Mouse (Mus musculus): Measurements from ENCODE around the gene Luc7l3. TPM values are rescaled to one million over a fixed set of nuclear protein-coding genes. Genes with fewer than 3 reads are reported as not detected.

Luc7l3 gene
- total and polyA plus RNA-seq, 3 experiments: 38.7 to 260 (median 238) TPM

- Histone ChIP-seq H3K4me1 (ENCODE audit: insufficient read depth, low read depth, low read length) (peaks cover 25% of the 10 kb centered on the region), H3K36me3 (replicated peaks) (no peaks in the 10 kb centered on the region), H3K27me3 (ENCODE audit: insufficient read depth, low read length) (peaks cover 29% of the 10 kb centered on the region), H3K9me3 (replicated peaks) (no peaks in the 10 kb centered on the region; the same call in 1 of the 2 replicates), H3K4me3 (ENCODE audit: low read depth, low read length) (no peak overlapping the region)
- TF ChIP-seq CTCF (IDR thresholded peaks at IDR 0.05; ENCODE audit: low read depth, low read length) (no peak), GATA2 (IDR thresholded peaks at IDR 0.05; ENCODE audit: borderline replicate concordance, low read depth, low read length) (no peak), POLR2AphosphoS5 (IDR thresholded peaks at IDR 0.05; ENCODE audit: insufficient replicate concordance, low read depth, low read length) (no peak), TAL1 (conservative IDR thresholded peaks at IDR 0.05; ENCODE audit: low read depth, low read length) (no peak), GATA1 (IDR thresholded peaks at IDR 0.05; ENCODE audit: borderline replicate concordance, low read length) (no peak)
- ATAC-seq (ENCODE audit: extremely low read depth, insufficient number of reproducible peaks, low FRiP score, poor library complexity, severe bottlenecking) (no peak), DNase-seq (ENCODE audit: low spot score) (no peak)
Observed at GRCm38 (mm10) chr11:94261585-94262370, 60.0 kb downstream of the Luc7l3 start.

GRCm38 (mm10) chr11:94259814-94260213 lies 62.0 kb downstream of the Luc7l3 start:
- no peaks in the 10 kb centered on the region; the same call in 1 of the 2 replicates for H3K9me3 ChIP-seq (replicated peaks)
- no peak overlapping the region for H3K4me3 ChIP-seq (ENCODE audit: low read depth, low read length)
- TF ChIP-seq CTCF (IDR thresholded peaks at IDR 0.05; ENCODE audit: low read depth, low read length) (no peak), GATA2 (IDR thresholded peaks at IDR 0.05; ENCODE audit: borderline replicate concordance, low read depth, low read length) (no peak), TAL1 (conservative IDR thresholded peaks at IDR 0.05; ENCODE audit: low read depth, low read length) (no peak), GATA1 (IDR thresholded peaks at IDR 0.05; ENCODE audit: borderline replicate concordance, low read length) (no peak), POLR2AphosphoS5 (IDR thresholded peaks at IDR 0.05; ENCODE audit: insufficient replicate concordance, low read depth, low read length) (no peak)
- DNase-seq (ENCODE audit: low spot score): no peak
- H3K27me3 ChIP-seq (ENCODE audit: insufficient read depth, low read length): peaks cover 41% of the 10 kb centered on the region
- peaks cover 19% of the 10 kb centered on the region for H3K4me1 ChIP-seq (ENCODE audit: insufficient read depth, low read depth, low read length)
- no peak for ATAC-seq (ENCODE audit: extremely low read depth, insufficient number of reproducible peaks, low FRiP score, poor library complexity, severe bottlenecking)
- H3K36me3 ChIP-seq (replicated peaks): no peaks in the 10 kb centered on the region

GRCm38 (mm10) chr11:94257987-94258386 lies 63.8 kb downstream of the Luc7l3 start:
- peaks cover 38% of the 10 kb centered on the region for H3K27me3 ChIP-seq (ENCODE audit: insufficient read depth, low read length)
- no peak for ATAC-seq (ENCODE audit: extremely low read depth, insufficient number of reproducible peaks, low FRiP score, poor library complexity, severe bottlenecking)
- no peak overlapping the region for H3K4me3 ChIP-seq (ENCODE audit: low read depth, low read length)

GRCm38 (mm10) chr11:94255733-94256132 lies 66.1 kb downstream of the Luc7l3 start:
- H3K9me3 ChIP-seq (replicated peaks): no peaks in the 10 kb centered on the region; the same call in 1 of the 2 replicates
- no peak for DNase-seq (ENCODE audit: low spot score)
- no peak overlapping the region for H3K4me3 ChIP-seq (ENCODE audit: low read depth, low read length)
- no peaks in the 10 kb centered on the region for H3K36me3 ChIP-seq (replicated peaks)
- TF ChIP-seq TAL1 (conservative IDR thresholded peaks at IDR 0.05; ENCODE audit: low read depth, low read length) (no peak), GATA1 (IDR thresholded peaks at IDR 0.05; ENCODE audit: borderline replicate concordance, low read length) (no peak), CTCF (IDR thresholded peaks at IDR 0.05; ENCODE audit: low read depth, low read length) (no peak), POLR2AphosphoS5 (IDR thresholded peaks at IDR 0.05; ENCODE audit: insufficient replicate concordance, low read depth, low read length) (no peak), GATA2 (IDR thresholded peaks at IDR 0.05; ENCODE audit: borderline replicate concordance, low read depth, low read length) (no peak)
- H3K27me3 ChIP-seq (ENCODE audit: insufficient read depth, low read length): peaks cover 40% of the 10 kb centered on the region
- no peak for ATAC-seq (ENCODE audit: extremely low read depth, insufficient number of reproducible peaks, low FRiP score, poor library complexity, severe bottlenecking)
- peaks cover 12% of the 10 kb centered on the region for H3K4me1 ChIP-seq (ENCODE audit: insufficient read depth, low read depth, low read length)

More at GRCm38 (mm10) chr11:94257987-94258386, 63.8 kb downstream of the Luc7l3 start:
- H3K9me3 ChIP-seq (replicated peaks): no peaks in the 10 kb centered on the region; the same call in 1 of the 2 replicates
- TF ChIP-seq CTCF (IDR thresholded peaks at IDR 0.05; ENCODE audit: low read depth, low read length) (no peak), TAL1 (conservative IDR thresholded peaks at IDR 0.05; ENCODE audit: low read depth, low read length) (no peak)
- DNase-seq (ENCODE audit: low spot score): no peak
- peaks cover 19% of the 10 kb centered on the region for H3K4me1 ChIP-seq (ENCODE audit: insufficient read depth, low read depth, low read length)
- H3K36me3 ChIP-seq (replicated peaks): no peaks in the 10 kb centered on the region

GRCm38 (mm10) chr11:94253691-94254090 lies 68.1 kb downstream of the Luc7l3 start:
- Histone ChIP-seq H3K4me1 (ENCODE audit: insufficient read depth, low read depth, low read length) (peaks cover 8% of the 10 kb centered on the region), H3K27me3 (ENCODE audit: insufficient read depth, low read length) (peaks cover 50% of the 10 kb centered on the region), H3K9me3 (replicated peaks) (no peaks in the 10 kb centered on the region; the same call in 1 of the 2 replicates), H3K4me3 (ENCODE audit: low read depth, low read length) (no peak overlapping the region), H3K36me3 (replicated peaks) (no peaks in the 10 kb centered on the region)
- TF ChIP-seq TAL1 (conservative IDR thresholded peaks at IDR 0.05; ENCODE audit: low read depth, low read length) (no peak), POLR2AphosphoS5 (IDR thresholded peaks at IDR 0.05; ENCODE audit: insufficient replicate concordance, low read depth, low read length) (no peak)
- ATAC-seq (ENCODE audit: extremely low read depth, insufficient number of reproducible peaks, low FRiP score, poor library complexity, severe bottlenecking): no peak
- no peak for DNase-seq (ENCODE audit: low spot score)

GRCm38 (mm10) chr11:94253156-94253555 lies 68.6 kb downstream of the Luc7l3 start:
- no peak for TF ChIP-seq GATA2 (IDR thresholded peaks at IDR 0.05; ENCODE audit: borderline replicate concordance, low read depth, low read length)
- no peak for TF ChIP-seq GATA1 (IDR thresholded peaks at IDR 0.05; ENCODE audit: borderline replicate concordance, low read length)
- no peak for TF ChIP-seq TAL1 (conservative IDR thresholded peaks at IDR 0.05; ENCODE audit: low read depth, low read length)
- no peak for TF ChIP-seq CTCF (IDR thresholded peaks at IDR 0.05; ENCODE audit: low read depth, low read length)
- no peak for TF ChIP-seq POLR2AphosphoS5 (IDR thresholded peaks at IDR 0.05; ENCODE audit: insufficient replicate concordance, low read depth, low read length)
- Histone ChIP-seq H3K36me3 (replicated peaks) (no peaks in the 10 kb centered on the region), H3K4me3 (ENCODE audit: low read depth, low read length) (no peak overlapping the region), H3K27me3 (ENCODE audit: insufficient read depth, low read length) (peaks cover 55% of the 10 kb centered on the region), H3K9me3 (replicated peaks) (no peaks in the 10 kb centered on the region; the same call in 1 of the 2 replicates), H3K4me1 (ENCODE audit: insufficient read depth, low read depth, low read length) (peaks cover 8% of the 10 kb centered on the region)
- DNase-seq (ENCODE audit: low spot score) (no peak), ATAC-seq (ENCODE audit: extremely low read depth, insufficient number of reproducible peaks, low FRiP score, poor library complexity, severe bottlenecking) (no peak)

Data from G1E (cell line).